Mouse (Mus musculus): ENCODE data around the gene Sept11.

Sept11 gene

DNA sequence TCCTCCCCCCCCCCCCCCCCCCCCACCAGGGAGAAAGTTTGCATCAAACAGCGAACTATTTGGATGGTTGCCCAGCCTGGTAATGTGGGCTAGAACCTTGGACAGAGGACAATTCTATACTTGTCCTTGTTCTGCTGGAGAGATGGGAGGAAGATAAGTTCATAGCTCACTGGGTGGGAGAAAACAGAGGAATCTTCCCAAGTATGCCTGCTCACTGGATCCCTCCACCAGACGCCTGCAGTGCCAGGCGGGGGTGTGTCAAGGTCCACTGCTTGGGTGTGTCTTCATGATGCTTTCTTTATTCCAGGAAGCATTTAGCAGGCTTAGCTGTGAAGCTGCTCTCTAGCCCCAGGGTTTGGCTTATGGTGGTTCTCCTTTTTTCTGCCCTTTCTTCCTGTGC lies 34.5 kb downstream of the Sept11 start:
- no peak for DNase-seq (ENCODE audit: low spot score)

DNA sequence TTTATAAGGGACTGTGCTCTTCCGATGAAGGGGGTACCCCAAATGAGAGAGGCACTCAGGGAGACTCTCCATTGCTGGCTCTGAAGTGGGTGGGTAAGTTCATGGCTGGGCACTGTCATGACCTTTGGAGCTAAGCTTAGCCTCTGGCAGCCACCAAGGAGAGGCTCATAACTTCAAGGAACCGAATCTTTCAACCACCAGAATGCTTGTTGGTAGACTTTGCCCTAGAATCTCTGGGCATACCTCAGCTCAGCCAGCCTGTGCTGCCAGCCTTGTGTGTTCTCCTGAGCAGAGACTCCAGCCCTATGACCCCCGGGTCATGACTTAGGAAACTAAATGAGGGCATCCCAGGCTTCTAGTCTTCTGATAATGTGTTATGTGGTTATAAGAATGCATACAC lies 35.5 kb downstream of the Sept11 start:
- no peak for DNase-seq (ENCODE audit: low spot score)

DNA sequence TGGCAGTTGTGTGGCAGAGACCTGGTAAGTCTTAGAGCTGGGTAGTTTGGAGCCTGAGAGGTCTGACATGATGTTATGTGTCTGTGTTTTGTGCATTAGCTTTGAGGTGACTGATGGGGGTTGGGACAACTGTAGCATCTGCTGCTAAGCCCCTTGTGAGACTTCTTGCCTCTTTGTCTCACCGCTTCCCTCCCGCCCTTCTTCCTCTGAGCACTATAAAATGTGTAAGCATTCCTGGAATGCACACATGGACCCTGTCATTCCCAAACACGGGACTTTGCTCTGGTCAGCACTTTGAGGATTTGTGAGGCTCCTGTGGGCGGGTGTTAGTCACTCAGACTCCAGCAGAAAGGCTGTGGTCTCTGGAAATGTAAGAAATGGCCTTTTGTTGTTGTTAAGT lies 36.7 kb downstream of the Sept11 start:
- DNase-seq (ENCODE audit: low spot score), result no peak

DNA sequence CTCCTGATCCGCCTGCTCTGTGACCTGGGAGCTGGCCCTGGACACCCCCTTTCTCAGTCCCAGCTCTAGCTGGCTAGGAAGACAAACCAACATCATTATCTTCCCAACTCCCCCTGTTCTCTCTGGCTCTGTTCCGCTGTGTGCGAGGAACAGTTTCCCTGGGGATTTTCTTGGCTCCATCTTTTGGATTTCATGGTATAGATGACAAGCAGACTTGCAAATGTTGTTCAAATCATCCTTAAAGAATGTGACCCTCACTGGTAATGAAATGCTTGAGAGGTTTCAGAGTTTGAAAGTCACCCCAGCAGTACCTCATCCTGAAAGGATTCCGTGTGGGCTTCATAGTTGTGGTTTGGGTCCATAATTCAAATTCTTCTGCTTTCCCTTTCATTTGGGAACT lies 38.2 kb downstream of the Sept11 start:
- DNase-seq (ENCODE audit: low spot score), result no peak

DNA sequence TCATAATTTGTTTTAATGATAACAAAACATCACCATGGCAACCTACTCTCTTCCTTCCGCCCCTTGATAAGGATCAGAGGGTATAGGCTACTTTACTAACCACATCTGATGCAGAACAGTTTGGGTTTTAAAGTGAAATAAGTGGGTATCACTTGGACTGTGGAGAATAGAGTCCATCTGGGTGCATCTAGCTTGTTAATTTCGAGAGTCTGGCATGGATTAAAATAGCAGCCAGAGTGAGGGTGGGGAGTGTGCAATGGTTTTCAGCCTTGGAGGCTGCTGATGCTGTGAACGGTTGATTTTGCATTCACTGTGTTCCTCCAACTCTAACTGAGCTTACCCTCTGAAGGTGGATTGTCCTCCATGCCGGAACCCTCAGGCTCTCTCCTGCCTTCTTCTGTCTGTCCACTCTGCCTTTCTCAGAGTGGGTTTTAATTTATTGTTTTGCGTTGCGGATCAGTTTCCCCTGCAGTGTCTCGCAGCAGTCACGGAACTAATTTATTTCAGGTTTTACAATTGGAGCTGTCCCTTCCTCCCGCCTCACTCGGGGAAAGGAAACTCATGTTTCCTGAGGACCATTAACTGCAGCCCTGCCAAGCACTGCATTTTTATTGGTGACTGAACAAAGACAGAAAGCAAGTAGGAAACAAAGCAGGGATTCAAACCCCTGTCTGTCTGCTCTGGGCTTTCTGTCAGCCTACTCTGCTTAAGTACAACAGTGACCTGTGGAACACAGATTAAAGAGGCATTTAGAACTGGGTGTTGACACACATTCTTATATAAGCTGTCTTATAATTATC lies 40.4 kb downstream of the Sept11 start:
- no peak for DNase-seq (ENCODE audit: low spot score)

DNA sequence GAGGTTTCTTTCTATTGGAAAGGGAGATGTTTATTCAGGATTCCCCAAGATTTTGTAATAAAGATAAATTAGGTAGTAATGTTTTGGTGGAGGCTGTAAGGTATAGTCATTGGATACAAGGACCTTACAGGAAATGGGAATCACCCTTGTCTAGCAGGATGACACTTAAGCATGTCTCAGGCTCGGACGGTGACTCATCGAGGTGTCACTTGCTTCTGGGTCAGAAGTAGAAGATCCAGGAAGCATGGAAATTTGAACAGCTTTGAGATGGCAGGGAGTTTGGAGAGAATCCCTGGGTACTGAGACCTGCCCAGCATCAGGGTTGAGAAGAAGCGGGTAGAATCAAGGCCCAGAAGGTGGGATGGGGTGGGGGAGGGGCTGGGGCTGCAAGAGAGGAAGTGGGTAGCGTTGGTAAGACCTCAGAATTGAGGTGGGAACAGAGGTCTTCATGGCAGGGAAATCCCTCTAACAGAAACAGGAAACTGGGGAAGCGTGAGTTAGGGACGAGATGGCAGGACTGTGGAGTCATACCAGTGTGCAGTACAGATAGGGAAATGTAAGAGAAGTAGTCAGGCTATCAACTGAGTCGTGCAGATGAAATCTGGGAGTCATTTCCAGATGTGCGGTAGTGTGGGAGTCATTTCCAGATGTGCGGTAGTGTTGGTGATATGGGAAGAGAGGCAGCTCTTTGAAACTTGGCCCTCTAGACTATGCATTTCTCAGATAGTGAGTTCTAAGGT lies 42.3 kb downstream of the Sept11 start:
- no peak for DNase-seq (ENCODE audit: low spot score)

DNA sequence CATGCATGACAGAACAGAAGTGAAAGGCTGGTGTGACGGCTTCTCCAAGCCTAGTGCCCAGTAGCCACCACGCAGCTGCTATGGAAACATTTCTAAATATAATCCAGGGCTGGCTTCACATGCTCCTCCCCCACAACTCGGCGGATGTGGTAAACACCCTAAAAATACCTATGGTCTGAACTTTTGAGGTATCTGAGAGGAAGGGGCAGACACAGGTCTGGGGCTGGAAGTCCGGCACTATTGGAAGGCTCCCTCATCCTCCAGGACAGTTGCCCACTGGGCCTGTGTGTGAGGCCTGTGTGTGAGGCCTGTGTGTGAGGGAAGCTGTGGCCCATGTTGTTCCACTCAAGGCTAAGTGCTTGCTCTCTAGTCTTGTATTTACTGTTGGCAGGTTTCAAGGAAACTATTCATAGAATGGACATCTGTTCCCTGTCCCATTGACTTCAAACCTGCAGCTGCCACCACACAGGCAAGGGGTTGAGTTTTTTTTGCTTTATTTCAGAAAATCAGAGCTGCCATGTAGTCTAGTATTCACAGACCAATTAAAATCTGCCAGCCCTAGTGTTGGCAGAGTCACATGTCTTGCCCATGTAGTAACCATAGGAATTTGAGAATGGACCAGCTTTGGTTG lies 43.8 kb downstream of the Sept11 start:
- DNase-seq (ENCODE audit: low spot score), result no peak

DNA sequence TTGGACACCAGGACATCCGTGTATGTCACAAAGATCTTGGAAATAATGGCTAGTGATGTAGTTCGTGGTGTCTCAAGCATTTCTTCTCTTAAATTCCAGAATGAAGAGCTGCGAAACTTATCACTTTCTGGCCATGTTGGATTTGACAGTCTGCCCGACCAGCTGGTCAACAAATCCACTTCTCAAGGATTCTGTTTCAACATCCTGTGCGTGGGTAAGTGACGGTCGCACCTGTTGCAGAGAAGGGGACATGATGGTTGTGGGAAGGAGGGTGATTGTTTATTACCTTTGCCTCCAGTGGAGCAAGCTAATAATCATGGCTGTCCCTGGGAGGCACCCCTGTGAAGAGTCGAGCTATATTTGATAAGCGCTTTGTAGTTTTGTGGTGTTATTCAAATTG lies 46.1 kb downstream of the Sept11 start:
- no peak for DNase-seq (ENCODE audit: low spot score)

DNA sequence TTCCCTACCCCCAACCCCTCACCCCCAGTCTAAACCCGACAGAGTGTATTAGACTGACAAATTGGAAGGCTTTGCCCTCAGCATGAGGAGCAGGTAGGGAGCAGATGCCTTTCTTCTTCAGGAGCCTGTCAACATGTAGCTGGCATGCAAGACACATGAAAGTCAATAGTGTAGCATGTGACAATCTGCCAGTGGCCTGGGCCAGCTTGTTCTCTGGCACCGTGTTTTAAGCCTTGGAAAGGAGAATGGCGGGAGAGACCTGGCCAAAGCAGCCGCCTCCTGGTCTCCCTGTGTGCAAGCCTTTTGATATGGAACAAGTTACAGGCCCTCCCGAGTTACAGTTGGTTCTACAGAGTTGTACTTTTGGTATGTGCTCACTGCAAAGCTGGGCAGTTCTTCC lies 47.5 kb downstream of the Sept11 start:
- DNase-seq (ENCODE audit: low spot score), result no peak

DNA sequence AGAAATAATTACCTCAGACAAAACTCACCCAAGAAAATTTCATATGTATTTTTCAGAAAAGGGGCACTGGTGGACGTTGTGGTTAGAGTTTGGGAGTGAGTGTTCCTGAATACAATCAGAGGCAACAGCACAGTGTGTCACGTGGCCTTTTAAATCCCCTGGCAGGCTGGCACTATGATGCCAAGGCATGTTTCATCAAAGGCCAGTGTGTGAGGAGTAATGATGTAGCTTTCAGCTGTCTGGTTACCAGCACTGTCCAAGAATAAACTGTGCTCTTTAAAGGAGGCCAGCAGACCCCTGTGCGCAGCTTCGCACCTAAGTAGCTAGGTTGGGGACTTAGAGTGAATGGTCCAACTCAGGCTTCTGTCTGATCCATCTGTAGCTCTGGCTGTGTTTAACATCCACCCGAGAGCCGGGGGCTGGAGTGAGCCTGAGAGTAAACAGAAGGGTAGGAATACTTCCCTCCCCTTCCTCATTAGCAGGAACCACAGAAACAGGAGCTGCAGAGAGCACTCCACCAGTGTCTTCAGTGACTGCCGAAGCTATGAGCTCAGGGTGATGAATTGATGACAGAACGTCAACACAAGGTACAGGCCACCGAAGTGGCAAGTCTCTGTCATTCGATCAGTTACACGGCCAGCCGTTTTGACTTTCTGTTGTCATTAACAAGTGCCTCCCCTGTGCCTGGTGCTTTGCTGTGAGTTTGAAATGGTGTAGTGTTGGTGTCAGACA lies 50.3 kb downstream of the Sept11 start:
- DNase-seq (ENCODE audit: low spot score), result no peak

DNA sequence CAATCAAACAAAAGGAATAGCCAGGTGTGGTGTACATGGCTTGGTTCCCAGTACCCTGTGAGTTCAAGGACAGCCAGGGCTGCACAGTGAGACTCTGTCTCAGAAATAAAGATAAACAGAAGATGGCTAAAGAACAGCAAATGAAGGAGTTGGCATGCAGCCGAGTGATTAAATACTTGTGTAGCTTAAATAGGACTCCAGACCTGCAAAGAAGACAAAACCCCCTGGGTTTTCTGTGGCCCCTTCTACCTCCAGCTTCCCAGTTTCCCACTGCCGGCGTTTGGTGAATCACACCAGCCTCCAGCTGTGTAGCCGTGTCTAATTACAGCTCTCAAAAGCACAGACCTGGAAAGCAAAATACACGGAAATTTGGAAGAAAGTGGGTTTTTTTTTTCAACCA lies 51.6 kb downstream of the Sept11 start:
- no peak for DNase-seq (ENCODE audit: low spot score)

DNA sequence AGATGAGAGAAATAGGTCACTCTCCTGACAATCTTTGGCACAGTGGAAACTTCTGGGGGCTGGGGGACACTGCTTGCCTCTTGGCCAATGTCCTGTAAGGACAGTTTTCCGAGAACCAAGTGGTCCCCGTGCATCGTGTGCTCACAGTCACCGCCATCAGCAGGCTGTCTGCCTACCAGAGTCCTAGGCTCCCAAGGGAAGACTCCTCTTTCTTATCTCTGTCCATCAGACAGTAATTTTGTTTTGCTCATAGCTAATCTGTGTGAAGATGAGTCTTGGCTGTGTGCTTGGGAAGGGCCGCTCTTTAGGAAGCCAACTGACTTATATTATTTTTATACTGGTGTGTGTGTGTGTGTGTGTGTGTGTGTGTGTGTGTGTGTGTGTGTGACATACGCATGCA lies 52.3 kb downstream of the Sept11 start:
- no peak for DNase-seq (ENCODE audit: low spot score)

DNA sequence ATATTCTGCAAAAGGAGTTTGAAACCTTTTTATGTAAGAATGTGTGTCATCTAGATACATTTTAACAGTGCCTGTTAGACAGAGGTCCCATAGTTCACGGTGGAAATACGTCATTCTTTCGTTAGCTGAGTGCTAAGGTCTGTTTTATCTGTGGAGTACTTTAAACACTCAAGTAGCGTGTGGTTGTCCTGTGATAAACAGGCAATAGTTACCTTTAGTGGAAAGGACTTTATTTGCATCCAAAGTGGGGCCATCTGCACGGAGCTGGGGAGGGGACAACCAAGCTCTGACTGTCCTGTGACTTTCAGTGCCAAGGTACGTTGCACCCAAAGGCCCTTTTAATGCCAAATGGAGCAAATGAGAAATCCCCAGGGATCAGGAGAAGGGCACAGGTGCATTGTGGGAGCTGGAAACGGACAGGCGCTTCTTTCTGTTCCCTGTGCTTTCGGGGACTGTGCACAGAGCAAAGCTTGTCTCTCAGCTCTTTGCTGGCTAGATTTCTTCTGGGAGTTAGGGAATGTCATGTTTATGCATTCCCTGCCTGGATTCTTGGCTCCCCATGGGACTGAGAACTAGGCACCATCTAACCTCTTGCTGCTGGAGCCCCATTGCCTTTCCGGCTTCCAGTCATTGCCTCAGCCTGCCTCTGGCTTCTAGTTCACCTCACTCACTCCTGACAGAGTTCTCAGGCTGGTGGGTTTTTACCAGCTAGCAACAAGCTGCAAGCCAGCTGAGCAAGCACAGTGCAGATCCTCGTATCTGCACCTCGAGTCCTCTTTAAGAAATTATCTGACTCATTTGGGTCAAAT lies 56.9 kb downstream of the Sept11 start:
- no peak for DNase-seq (ENCODE audit: low spot score)

DNA sequence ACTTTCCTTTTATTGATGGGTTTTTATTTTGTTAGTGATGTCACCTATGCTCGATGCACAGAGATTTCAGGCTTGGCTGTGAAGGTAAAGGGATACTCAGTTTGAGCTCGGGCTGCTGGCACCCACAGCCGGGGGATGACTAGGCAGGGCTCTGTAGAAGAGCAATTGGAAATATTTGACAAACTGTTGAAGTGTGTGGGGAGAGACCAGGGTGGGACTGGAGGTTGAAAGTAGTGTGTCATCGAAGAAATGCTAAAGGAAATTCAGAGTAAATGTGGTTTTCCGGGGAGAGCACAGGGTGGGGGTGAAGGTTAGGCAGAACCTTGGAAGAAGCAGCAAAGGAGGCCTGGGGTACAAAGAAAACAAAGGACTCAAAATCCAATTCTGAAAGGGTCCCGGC lies 58.7 kb downstream of the Sept11 start:
- no peak for DNase-seq (ENCODE audit: low spot score)

DNA sequence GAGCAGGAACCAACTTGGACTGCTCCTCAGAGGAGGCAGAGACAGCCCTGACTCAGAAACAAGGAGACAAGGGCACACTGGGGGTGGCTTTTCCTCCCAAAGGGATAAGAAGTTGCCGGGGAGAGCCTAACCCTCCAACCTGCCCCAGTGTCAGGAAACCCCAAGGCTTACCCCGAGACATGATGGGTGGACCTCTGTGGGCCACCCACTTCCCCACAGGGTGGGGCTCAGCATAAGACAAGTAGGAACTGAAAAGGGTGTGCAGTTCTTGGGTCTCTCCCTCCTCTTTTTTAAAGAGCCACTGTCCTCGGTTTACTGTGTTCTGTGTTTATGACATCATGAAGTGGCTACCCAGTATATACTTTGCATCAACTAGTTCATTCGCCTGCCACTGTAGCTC lies 59.2 kb downstream of the Sept11 start:
- DNase-seq (ENCODE audit: low spot score), result no peak

DNA sequence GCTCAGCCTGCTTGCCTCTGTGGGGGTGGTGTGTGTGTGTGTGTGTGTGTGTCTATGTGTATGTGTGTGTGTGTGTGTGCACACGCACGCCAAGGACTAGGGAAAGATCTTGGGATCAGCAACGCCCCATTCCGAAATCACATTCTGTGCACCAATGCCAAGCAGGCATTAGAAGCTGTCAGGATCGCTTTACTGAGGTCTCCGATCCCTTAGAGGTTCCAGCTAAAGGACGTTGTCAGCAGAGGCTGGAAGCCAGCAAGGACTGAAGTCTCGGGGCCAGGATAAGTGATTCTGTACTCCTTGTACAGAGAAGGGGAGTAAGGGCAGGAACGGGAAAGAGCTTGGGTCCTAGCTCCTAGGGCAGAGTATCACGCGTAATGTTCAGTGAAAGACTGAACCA lies 61.2 kb downstream of the Sept11 start:
- DNase-seq (ENCODE audit: low spot score), result no peak

DNA sequence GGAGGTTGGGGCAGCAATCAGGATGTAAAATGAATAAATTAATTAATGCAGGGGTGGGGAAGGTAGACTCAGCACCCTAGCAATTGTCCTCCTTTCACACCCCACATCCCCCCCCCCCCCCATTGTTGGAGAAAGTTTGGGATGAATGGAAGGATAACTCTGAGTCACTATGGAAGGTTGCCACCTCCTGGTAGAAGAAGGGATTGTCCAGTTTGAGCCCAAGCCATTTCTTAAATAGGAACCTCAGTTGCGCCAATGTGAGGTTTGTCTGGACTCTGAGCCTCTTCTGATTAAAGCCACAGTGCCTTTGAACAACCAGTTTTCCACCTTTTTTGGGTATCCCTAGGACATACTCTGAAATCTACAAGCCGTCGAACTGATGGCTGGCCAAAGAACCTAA lies 70.3 kb downstream of the Sept11 start:
- DNase-seq (ENCODE audit: low spot score), result peak; percentile 79

DNA sequence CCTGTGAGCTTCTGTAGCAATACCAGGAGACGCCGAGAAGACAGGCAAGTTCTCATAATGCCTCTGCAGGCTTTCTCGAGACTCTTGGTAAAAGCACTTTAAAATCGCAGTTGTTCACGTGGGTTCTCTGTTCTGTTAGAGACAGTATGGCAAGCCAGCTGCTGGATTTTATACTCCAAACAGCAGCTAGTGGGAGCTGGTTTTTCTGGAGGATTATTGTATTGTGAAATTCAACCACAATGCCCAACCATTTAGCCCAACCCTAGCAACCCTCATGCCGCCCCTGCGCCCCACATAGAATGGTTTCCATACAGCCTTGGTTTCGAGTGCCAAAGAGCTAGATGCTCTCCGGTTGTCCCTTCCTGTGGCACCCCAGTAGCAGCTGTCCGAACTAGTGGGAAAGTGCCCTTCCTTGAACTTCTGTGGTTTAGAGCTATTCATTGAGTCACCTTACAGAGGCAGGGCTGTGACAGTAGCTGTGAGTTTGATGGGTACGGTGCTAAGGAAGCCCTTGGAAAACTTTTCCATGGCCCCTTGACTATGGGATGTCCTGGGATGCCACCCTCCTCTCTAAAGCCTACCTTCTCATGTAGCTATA lies 74.8 kb downstream of the Sept11 start:
- no peak for DNase-seq (ENCODE audit: low spot score)

DNA sequence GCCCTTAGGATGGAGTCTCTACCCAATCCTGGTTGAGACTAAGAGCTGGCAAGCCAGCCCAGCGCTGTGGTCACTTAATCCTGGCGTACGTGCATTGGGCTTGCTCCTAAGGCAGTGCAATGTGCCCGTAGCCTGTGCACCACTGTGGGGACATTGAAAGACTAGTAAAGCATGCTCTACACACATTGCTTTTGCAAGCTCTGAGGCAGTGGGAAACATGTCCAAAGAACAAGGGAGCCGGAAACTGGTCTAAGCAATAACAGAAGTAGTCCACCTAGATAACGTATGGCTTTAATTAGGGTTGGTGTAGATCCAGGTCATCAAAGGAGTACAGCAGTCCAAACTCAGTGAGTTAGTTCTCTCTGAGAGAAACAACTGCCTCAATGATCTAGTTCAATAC lies 75.4 kb downstream of the Sept11 start:
- no peak for DNase-seq (ENCODE audit: low spot score)

DNA sequence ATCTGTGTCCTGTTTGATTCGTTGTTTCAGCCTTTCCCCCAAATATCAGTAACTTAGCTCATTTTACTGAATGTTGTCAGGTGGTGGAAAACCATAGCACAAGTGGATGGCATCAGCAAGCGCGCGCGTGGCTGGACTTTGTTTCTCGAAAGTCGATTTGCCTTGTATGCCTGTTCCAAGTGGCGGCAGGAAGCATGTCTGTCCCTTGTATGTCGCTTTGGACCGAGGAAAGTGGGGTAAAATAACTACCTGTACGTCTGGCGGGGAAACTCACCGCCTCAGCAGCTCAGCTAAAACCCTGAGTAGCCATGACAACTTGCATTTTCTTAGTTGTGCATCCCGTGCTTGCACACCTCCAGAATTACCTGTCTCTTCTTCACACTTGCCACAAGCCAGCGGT lies 78.2 kb downstream of the Sept11 start:
- no peak for DNase-seq (ENCODE audit: low spot score)

DNA sequence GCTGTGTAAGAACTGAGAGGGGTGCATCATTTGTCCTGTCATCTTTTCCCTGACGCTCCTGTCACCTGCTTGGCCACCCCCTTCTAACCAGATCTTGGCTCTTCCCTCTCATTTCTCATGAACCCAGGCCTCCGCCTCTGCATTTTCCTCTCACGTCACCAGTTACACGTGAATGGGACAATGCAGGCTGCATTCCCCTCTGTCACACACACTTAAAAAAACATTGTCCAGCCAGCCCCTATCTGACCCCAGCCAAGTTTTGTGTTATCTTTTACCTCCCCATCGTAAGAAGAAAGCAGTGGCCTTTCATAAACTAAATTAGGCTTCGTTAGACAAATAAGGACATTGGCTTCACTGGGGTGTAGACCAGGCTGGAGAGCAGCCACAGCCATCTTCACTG lies 79.3 kb downstream of the Sept11 start:
- DNase-seq (ENCODE audit: low spot score), result no peak

Data from retina, embryonic 14.5 days (tissue).